Mouse (Mus musculus) forebrain, embryonic 14.5 days (tissue): Measurements from ENCODE around the gene Stn1. TPM values are rescaled to one million over a fixed set of nuclear protein-coding genes. Genes with fewer than 3 reads are reported as not detected.
"Not testable (repeated sequence)": the region's sequence is repeated elsewhere in the genome, so short reads cannot be mapped to it uniquely, and the experiment has no call there.

Experiments used
- ATAC-seq: fragments of 200-750 bp; cut with Nextera tagmentation; 2 replicates; pipeline ENCODE4 v1.8.0; 2017; ENCODE audit warnings: mild to moderate bottlenecking, moderate library complexity
- DNase-seq: peaks from one replicate; pipeline ENCODE4 v3.0.0-alpha.2; 2015; ENCODE audit warnings: low spot score
- H3K27ac ChIP-seq: fragments of 300-500 bp; sonication (generic); 2 replicates; pipeline ENCODE4 v1.5.1; 2014; ENCODE audit warnings: low read depth, mild to moderate bottlenecking, control low read depth, low read length, moderate library complexity
- H3K27me3 ChIP-seq: fragments of 300-500 bp; sonication (generic); replicated peaks from 2 replicates; pipeline ENCODE4 v1.6.1; 2014; ENCODE audit warnings: low read length, control low read depth, mixed read lengths; ENCODE audit not compliant: control insufficient read depth, insufficient read depth
- H3K36me3 ChIP-seq: fragments of 300-500 bp; sonication (generic); 2 replicates; pipeline ENCODE4 v1.6.1; 2014; ENCODE audit warnings: low read length, control low read depth; ENCODE audit not compliant: control insufficient read depth, insufficient read depth
- H3K4me1 ChIP-seq: fragments of 300-500 bp; sonication (generic); 2 replicates; pipeline ENCODE4 v1.6.1; 2014; ENCODE audit warnings: antibody characterized with exemption, low read length, control low read depth; ENCODE audit not compliant: control insufficient read depth, insufficient read depth
- H3K4me2 ChIP-seq: fragments of 300-500 bp; sonication (generic); 2 replicates; pipeline ENCODE4 v1.6.1; 2014; ENCODE audit warnings: mild to moderate bottlenecking, control low read depth, low read length
- H3K4me3 ChIP-seq: fragments of 300-500 bp; sonication (generic); 2 replicates; pipeline ENCODE4 v1.5.1; 2014; ENCODE audit warnings: low read depth, low read length, control low read depth
- H3K9ac ChIP-seq: fragments of 300-500 bp; sonication (generic); 2 replicates; pipeline ENCODE4 v1.6.1; 2014; ENCODE audit warnings: mild to moderate bottlenecking, low read length, control low read depth, moderate library complexity
- H3K9me3 ChIP-seq: fragments of 300-500 bp; sonication (generic); replicated peaks from 2 replicates; pipeline ENCODE4 v1.6.1; 2016; ENCODE audit warnings: low read length, control low read depth, mixed read lengths; ENCODE audit not compliant: control insufficient read depth
- WGBS: fragments of 180-500 bp; shearing (Covaris S2); extraction: QIAGEN DNeasy Blood & Tissue Kit; methylation state at CpG from one replicate; pipeline ENCODE4 v1.1.7; 2014; 5-methylcytosine and 5-hydroxymethylcytosine counted together
- polyA plus RNA-seq: library from polyadenylated mRNA; unstranded; fragments of >200 nt; fragmentation: Nextera tagmentation; extraction: Ambion mirVana; gene quantifications from 2 replicates; pipeline ENCODE4 v1.2.1, GENCODE M21; 2014

Stn1 gene
- polyA plus RNA-seq = 39.0 and 41.6 TPM in 2 replicates

DNA sequence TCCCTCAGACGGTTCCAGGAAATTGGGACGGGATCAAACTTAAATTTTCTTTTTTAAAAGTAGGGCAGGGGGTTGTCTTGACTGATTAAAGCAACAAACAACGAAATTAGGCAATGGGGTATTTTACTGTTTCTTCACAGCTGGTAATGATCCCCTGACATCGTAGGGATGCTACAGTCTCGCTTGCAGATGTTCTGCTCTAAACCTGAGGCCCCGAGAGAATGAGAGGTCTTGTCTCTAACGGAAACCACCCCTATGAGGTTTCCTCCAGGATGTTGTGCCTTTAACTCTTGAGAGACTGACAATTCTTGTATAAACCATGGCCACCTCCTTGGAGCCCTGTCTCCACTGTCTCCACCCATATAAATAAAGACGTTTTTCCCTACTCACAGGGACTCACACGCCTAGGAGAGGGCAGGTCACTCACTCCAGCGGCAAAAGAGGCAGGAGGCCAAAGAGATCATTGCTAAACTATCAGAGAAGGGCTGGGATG lies at the start of gene Stn1:
TSS of gene Stn1 (minus strand) at position 208 of the 493 bp plus-strand sequence.
- 4% methylated on average over 10 of the region's 10 CpGs for WGBS
- H3K27me3 ChIP-seq = no peaks in the 10 kb centered on the region
- ATAC-seq (peak; percentile 42; the same call in 1 of the 2 replicates), DNase-seq (no peak)
- H3K27ac ChIP-seq = peak within 1 kb of the TSS; percentile 22; the same call in 1 of the 2 replicates
- H3K36me3 ChIP-seq = 0 out of 2 replicates have a peak, but pooled peaks cover 2% of the 10 kb centered on the region
- H3K4me2 ChIP-seq = peak within 1 kb of the TSS; percentile 75
- H3K4me1 ChIP-seq = peaks cover 4% of the 10 kb centered on the region
- no peaks in the 10 kb centered on the region for H3K9me3 ChIP-seq
- H3K4me3 ChIP-seq = peak within 1 kb of the TSS; percentile 43
- peak within 1 kb of the TSS; percentile 65 for H3K9ac ChIP-seq

GRCm38 (mm10) chr19:47587009-47587408 lies 49.7 kb upstream of the Stn1 start:
- no peak overlapping the region for H3K4me2 ChIP-seq
- H3K4me1 ChIP-seq = peaks cover 1% of the 10 kb centered on the region; the same call in 1 of the 2 replicates
- no peaks in the 10 kb centered on the region for H3K9me3 ChIP-seq
- no peaks in the 10 kb centered on the region for H3K27me3 ChIP-seq
- H3K4me3 ChIP-seq = no peak overlapping the region
- 95% methylated on average over 1 of the region's 1 CpGs for WGBS
- DNase-seq = no peak
- no peaks in the 10 kb centered on the region for H3K36me3 ChIP-seq
- no peak overlapping the region for H3K9ac ChIP-seq
- ATAC-seq = no peak
- H3K27ac ChIP-seq = no peak overlapping the region

DNA sequence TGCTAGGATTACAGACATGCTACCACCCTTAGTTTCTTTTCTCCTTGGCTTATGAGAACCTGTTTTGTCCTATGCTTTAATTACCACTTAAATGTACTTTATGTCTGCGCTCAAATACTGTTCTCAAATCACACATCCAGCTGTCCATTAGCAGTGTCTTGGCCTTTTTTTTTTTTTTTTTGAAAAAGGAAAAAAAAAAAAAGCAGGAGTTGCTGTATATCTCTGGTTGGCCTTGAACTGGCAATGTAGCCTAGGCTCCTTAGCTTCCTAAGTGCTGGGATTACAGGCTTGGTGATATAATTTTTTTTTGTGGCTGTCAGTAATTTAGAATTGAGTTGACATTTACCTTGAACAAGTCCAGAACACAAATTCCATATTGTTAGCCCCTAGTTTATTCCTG lies 48.5 kb upstream of the Stn1 start:
- WGBS = 55% methylated on average over 1 of the region's 1 CpGs
- no peak for DNase-seq
- no peak overlapping the region for H3K4me2 ChIP-seq
- H3K27ac ChIP-seq = 0 out of 2 replicates have a peak overlapping the region, but pooled peaks have one; percentile 7
- no peaks in the 10 kb centered on the region for H3K9me3 ChIP-seq
- H3K9ac ChIP-seq = no peak overlapping the region
- H3K4me3 ChIP-seq = no peak overlapping the region
- no peaks in the 10 kb centered on the region for H3K27me3 ChIP-seq
- peaks cover 13% of the 10 kb centered on the region for H3K4me1 ChIP-seq
- H3K36me3 ChIP-seq = no peaks in the 10 kb centered on the region
- ATAC-seq = no peak

DNA sequence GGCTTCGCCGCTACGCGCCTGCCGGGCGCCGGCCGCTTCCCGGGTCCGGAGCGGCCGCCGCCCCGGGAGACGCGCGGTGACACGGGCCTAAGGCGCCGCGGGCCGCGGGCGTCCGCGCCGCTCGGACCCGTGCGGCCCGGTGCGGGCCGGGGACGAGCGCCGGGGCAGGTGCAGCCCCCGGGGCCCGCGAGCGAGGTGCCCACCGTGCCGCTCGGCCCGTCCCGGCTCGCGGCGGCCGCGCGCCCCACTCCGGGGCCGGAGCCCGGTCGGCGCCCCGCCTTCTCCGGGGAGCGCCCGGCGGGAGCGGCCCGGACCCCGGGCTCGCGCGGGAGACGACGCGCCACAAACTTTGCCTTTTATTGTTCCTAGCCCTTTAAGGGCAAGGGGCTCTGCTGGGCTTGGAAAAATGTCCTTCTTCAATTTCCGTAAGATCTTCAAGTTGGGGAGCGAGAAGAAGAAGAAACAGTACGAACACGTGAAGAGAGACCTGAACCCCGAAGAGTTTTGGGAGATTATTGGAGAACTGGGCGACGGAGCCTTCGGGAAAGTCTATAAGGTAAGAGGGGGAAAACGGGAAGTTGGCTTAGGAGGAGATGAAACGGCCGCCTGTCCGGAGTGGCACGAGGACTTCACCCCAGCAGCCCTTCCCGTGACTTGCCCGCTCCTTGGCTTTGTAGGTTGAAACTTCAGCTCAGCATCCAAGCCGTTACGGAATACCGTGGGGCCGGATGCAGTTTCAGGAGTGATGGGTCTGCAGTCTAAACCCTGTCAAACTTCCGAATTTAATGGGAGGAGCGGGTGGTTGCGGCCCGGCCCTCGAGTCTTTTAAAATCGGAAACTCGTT lies 42.7 kb upstream of the Stn1 start:
- H3K9ac ChIP-seq = peak overlapping the region; percentile 88
- under 1% methylated on average over 87 of the region's 96 CpGs for WGBS
- ATAC-seq (peak; percentile 79), DNase-seq (peak; percentile 26)
- H3K4me3 ChIP-seq = peak overlapping the region; percentile 70
- no peaks in the 10 kb centered on the region for H3K9me3 ChIP-seq
- H3K4me2 ChIP-seq = peak overlapping the region; percentile 58
- no peaks in the 10 kb centered on the region for H3K27me3 ChIP-seq
- no peaks in the 10 kb centered on the region for H3K36me3 ChIP-seq
- peak overlapping the region; percentile 94 for H3K27ac ChIP-seq
- H3K4me1 ChIP-seq = peaks cover 13% of the 10 kb centered on the region

GRCm38 (mm10) chr19:47579225-47579787 lies 42.0 kb upstream of the Stn1 start, which contains the start of gene Slk:
Slk (plus strand) TSS chr19:47579678.
- H3K36me3 ChIP-seq = no peaks in the 10 kb centered on the region
- DNase-seq = peak; percentile 89

GRCm38 (mm10) chr19:47578581-47579224 lies 41.4 kb upstream of the Stn1 start:
- Histone ChIP-seq H3K4me2 (peak overlapping the region; percentile 58), H3K9ac (peak overlapping the region; percentile 88), H3K36me3 (no peaks in the 10 kb centered on the region), H3K27me3 (no peaks in the 10 kb centered on the region), H3K9me3 (no peaks in the 10 kb centered on the region), H3K4me1 (peaks cover 13% of the 10 kb centered on the region), H3K27ac (peak overlapping the region; percentile 94; the same call in 1 of the 2 replicates), H3K4me3 (peak overlapping the region; percentile 70)
- WGBS = 17% methylated on average over 13 of the region's 13 CpGs
- DNase-seq (no peak), ATAC-seq (no peak; the same call in 1 of the 2 replicates)

More at GRCm38 (mm10) chr19:47579225-47579787, 42.0 kb upstream of the Stn1 start, which contains the start of gene Slk:
- H3K27ac ChIP-seq = peak within 1 kb of the TSS; percentile 94
- no peaks in the 10 kb centered on the region for H3K9me3 ChIP-seq
- under 1% methylated on average over 74 of the region's 83 CpGs for WGBS
- H3K9ac ChIP-seq = peak within 1 kb of the TSS; percentile 88
- H3K27me3 ChIP-seq = no peaks in the 10 kb centered on the region
- peak; percentile 96 for ATAC-seq
- H3K4me2 ChIP-seq = peak within 1 kb of the TSS; percentile 58
- peaks cover 13% of the 10 kb centered on the region for H3K4me1 ChIP-seq
- peak within 1 kb of the TSS; percentile 70 for H3K4me3 ChIP-seq

GRCm38 (mm10) chr19:47573718-47574117 lies 36.4 kb upstream of the Stn1 start:
- Histone ChIP-seq H3K9ac (no peak overlapping the region), H3K4me2 (no peak overlapping the region), H3K27me3 (no peaks in the 10 kb centered on the region), H3K4me1 (no peaks in the 10 kb centered on the region), H3K4me3 (no peak overlapping the region), H3K27ac (no peak overlapping the region), H3K9me3 (no peaks in the 10 kb centered on the region), H3K36me3 (no peaks in the 10 kb centered on the region)
- no peak for ATAC-seq
- 81% methylated on average over 3 of the region's 3 CpGs for WGBS
- no peak for DNase-seq

- not testable (repeated sequence) for H3K4me3 ChIP-seq, H3K36me3 ChIP-seq, H3K9ac ChIP-seq, H3K4me2 ChIP-seq, ATAC-seq, H3K27me3 ChIP-seq, H3K27ac ChIP-seq, H3K4me1 ChIP-seq, DNase-seq, H3K9me3 ChIP-seq
- 75% methylated on average over 4 of the region's 4 CpGs for WGBS
Observed at GRCm38 (mm10) chr19:47571981-47572380, 34.7 kb upstream of the Stn1 start.
